Mouse (Mus musculus) liver, embryonic 11.5 days (tissue): ENCODE data around the gene Ciz1. TPM values are rescaled to one million over a fixed set of nuclear protein-coding genes. Genes with fewer than 3 reads are reported as not detected.

Experiments used
- ATAC-seq: fragments of 200-750 bp; cut with Nextera tagmentation; replicated peaks from 2 replicates; pipeline ENCODE4 v1.8.0; 2017; ENCODE audit warnings: moderate number of reproducible peaks, mild to moderate bottlenecking, moderate TSS enrichment, moderate library complexity; ENCODE audit not compliant: low FRiP score
- DNase-seq: peaks from one replicate; pipeline ENCODE4 v3.0.0-alpha.2; 2017; ENCODE audit warnings: low spot score
- H3K27ac ChIP-seq: fragments of 300-500 bp; sonication (generic); 2 replicates; pipeline ENCODE4 v1.5.1; 2014; ENCODE audit warnings: mild to moderate bottlenecking, low read depth, low read length, control low read depth
- H3K27me3 ChIP-seq: fragments of 300-500 bp; sonication (generic); replicated peaks from 2 replicates; pipeline ENCODE4 v1.6.1; 2014; ENCODE audit warnings: low read length, mixed read lengths; ENCODE audit not compliant: control insufficient read depth, insufficient read depth
- H3K36me3 ChIP-seq: fragments of 300-500 bp; sonication (generic); 2 replicates; pipeline ENCODE4 v1.6.1; 2014; ENCODE audit warnings: mild to moderate bottlenecking, low read length, moderate library complexity, mixed read lengths; ENCODE audit not compliant: control insufficient read depth, insufficient read depth
- H3K4me1 ChIP-seq: fragments of 300-500 bp; sonication (generic); replicated peaks from 2 replicates; pipeline ENCODE4 v1.6.1; 2014; ENCODE audit warnings: low read length, mixed read lengths; ENCODE audit not compliant: control insufficient read depth, insufficient read depth
- H3K4me2 ChIP-seq: fragments of 300-500 bp; sonication (generic); 2 replicates; pipeline ENCODE4 v1.6.1; 2014; ENCODE audit warnings: mild to moderate bottlenecking, control low read depth, moderate library complexity
- H3K4me3 ChIP-seq: fragments of 300-500 bp; sonication (generic); 2 replicates; pipeline ENCODE4 v1.5.1; 2014; ENCODE audit warnings: low read depth, low read length, control low read depth
- H3K9ac ChIP-seq: fragments of 300-500 bp; sonication (generic); 2 replicates; pipeline ENCODE4 v1.6.1; 2014; ENCODE audit warnings: low read depth, low read length, control low read depth
- H3K9me3 ChIP-seq: fragments of 300-500 bp; sonication (generic); 2 replicates; pipeline ENCODE4 v1.6.1; 2016; ENCODE audit warnings: low read length, inconsistent platforms, mixed read lengths; ENCODE audit not compliant: control insufficient read depth
- WGBS: fragments of 180-500 bp; shearing (Covaris S2); extraction: QIAGEN DNeasy Blood & Tissue Kit; methylation state at CpG from one replicate; pipeline ENCODE4 v1.1.7; 2014; 5-methylcytosine and 5-hydroxymethylcytosine counted together
- polyA plus RNA-seq: library from polyadenylated mRNA; unstranded; fragments of >200 nt; fragmentation: Nextera tagmentation; extraction: Ambion mirVana; gene quantifications from 2 replicates; pipeline ENCODE4 v1.2.1, GENCODE M21; 2014

The Ciz1 gene
- polyA plus RNA-seq: 45.5 and 45.8 TPM in 2 replicates

GRCm38 (mm10) chr2:32352151-32353006 is at the start of gene Ciz1:
Ciz1 (plus strand) TSS chr2:32352327.
- peak within 1 kb of the TSS; percentile 98 for H3K4me2 ChIP-seq
- H3K4me3 ChIP-seq: peak within 1 kb of the TSS; percentile 63
- no peaks in the 10 kb centered on the region for H3K36me3 ChIP-seq
- no peak within 1 kb of the TSS for H3K27ac ChIP-seq
- no peak for DNase-seq
- ATAC-seq: peak; percentile 24
- WGBS: 3% methylated on average over 47 of the region's 52 CpGs
- H3K4me1 ChIP-seq: peaks cover 17% of the 10 kb centered on the region
- H3K9ac ChIP-seq: peak within 1 kb of the TSS; percentile 67
- H3K9me3 ChIP-seq: no peaks in the 10 kb centered on the region
- peaks cover 39% of the 10 kb centered on the region for H3K27me3 ChIP-seq

GRCm38 (mm10) chr2:32302952-32303351 is 49.2 kb upstream of the Ciz1 start:
- Histone ChIP-seq H3K4me1 (no peaks in the 10 kb centered on the region), H3K27me3 (no peaks in the 10 kb centered on the region), H3K4me3 (no peak overlapping the region), H3K4me2 (no peak overlapping the region), H3K9me3 (no peaks in the 10 kb centered on the region), H3K9ac (no peak overlapping the region), H3K36me3 (peaks cover 56% of the 10 kb centered on the region), H3K27ac (no peak overlapping the region)
- ATAC-seq: no peak
- WGBS: 93% methylated on average over 10 of the region's 10 CpGs
- DNase-seq: no peak

- Histone ChIP-seq H3K4me3 (no peak overlapping the region), H3K27ac (no peak overlapping the region), H3K9ac (no peak overlapping the region), H3K4me1 (no peaks in the 10 kb centered on the region), H3K9me3 (no peaks in the 10 kb centered on the region), H3K4me2 (no peak overlapping the region), H3K27me3 (no peaks in the 10 kb centered on the region), H3K36me3 (peaks cover 49% of the 10 kb centered on the region)
- WGBS: 66% methylated on average over 8 of the region's 8 CpGs
- ATAC-seq: no peak
- DNase-seq: no peak
These were observed 47.8 kb upstream of the Ciz1 start for GRCm38 (mm10) chr2:32304145-32304832.

DNA sequence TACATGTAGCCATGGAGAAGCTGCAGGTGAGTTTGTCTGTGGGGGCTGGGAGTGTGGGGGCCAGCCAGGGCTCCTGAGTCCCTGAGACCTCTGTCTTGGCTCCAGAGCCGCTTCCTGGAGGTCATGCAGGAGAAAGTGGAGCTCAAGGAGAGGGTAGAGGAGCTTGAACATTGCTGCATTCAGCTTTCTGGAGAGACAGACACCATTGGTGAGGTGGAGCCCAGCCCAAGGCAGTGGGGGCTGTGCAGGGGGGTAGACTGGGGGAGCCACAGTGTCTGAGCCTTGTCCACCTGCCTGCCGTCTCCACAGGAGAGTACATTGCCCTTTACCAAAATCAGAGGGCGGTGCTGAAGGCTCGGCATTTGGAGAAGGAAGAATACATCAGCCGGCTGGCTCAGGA is 46.5 kb upstream of the Ciz1 start:
- ATAC-seq (no peak), DNase-seq (no peak)
- Histone ChIP-seq H3K36me3 (peaks cover 45% of the 10 kb centered on the region), H3K4me3 (no peak overlapping the region), H3K27me3 (no peaks in the 10 kb centered on the region; the same call in 1 of the 2 replicates), H3K4me1 (0 out of 2 replicates have a peak, but pooled peaks cover 3% of the 10 kb centered on the region), H3K9ac (no peak overlapping the region), H3K9me3 (no peaks in the 10 kb centered on the region), H3K4me2 (no peak overlapping the region), H3K27ac (no peak overlapping the region)
- WGBS: 91% methylated on average over 5 of the region's 5 CpGs

- Histone ChIP-seq H3K27ac (no peak overlapping the region), H3K4me3 (no peak overlapping the region), H3K9me3 (no peaks in the 10 kb centered on the region), H3K27me3 (no peaks in the 10 kb centered on the region; the same call in 1 of the 2 replicates), H3K4me2 (no peak overlapping the region), H3K36me3 (peaks cover 45% of the 10 kb centered on the region), H3K9ac (no peak overlapping the region), H3K4me1 (0 out of 2 replicates have a peak, but pooled peaks cover 3% of the 10 kb centered on the region)
- DNase-seq: no peak
- ATAC-seq: no peak
- WGBS: 90% methylated on average over 9 of the region's 9 CpGs
These were observed 46.0 kb upstream of the Ciz1 start for GRCm38 (mm10) chr2:32306176-32306575.

- no peak overlapping the region for H3K9ac ChIP-seq
- no peaks in the 10 kb centered on the region for H3K9me3 ChIP-seq
- no peak overlapping the region for H3K4me2 ChIP-seq
- H3K27ac ChIP-seq: no peak overlapping the region
- peaks cover under 1% of the 10 kb centered on the region for H3K27me3 ChIP-seq
- DNase-seq: no peak
- no peak for ATAC-seq
- peaks cover 10% of the 10 kb centered on the region for H3K4me1 ChIP-seq
- WGBS: 79% methylated on average over 6 of the region's 6 CpGs
- no peak overlapping the region for H3K4me3 ChIP-seq
- peaks cover 39% of the 10 kb centered on the region for H3K36me3 ChIP-seq
These were observed 44.8 kb upstream of the Ciz1 start for GRCm38 (mm10) chr2:32307247-32307798.

GRCm38 (mm10) chr2:32307941-32308760 is 44.0 kb upstream of the Ciz1 start:
- Histone ChIP-seq H3K27me3 (peaks cover 8% of the 10 kb centered on the region), H3K4me3 (no peak overlapping the region), H3K36me3 (peaks cover 32% of the 10 kb centered on the region), H3K9ac (no peak overlapping the region), H3K9me3 (no peaks in the 10 kb centered on the region), H3K27ac (no peak overlapping the region), H3K4me2 (no peak overlapping the region), H3K4me1 (peaks cover 14% of the 10 kb centered on the region)
- DNase-seq (no peak), ATAC-seq (no peak)
- WGBS: 48% methylated on average over 8 of the region's 8 CpGs
